9 mouse cellular contexts compared by ENCODE assay signal in genomic region chr13:107888231-107888555, GRCm38 (mm10).
DNase-seq lines count a peak whose midpoint lies in the region; ATAC-seq and TF ChIP-seq lines count a peak whose summit lies in the region.
"Had no signal": no experiment of that assay in that cellular context is flagged by ENCODE, and none has a peak within 500 bp of the region (broad histone marks: within the 10 kb centered on the region; RNA-seq: fewer than 3 reads in every experiment).

No protein-coding gene starts in this region.

- peak overlapping the region; percentile 88 for H3K4me3 ChIP-seq in heart, embryonic 10.5 days
- peak overlapping the region; percentile 75 for H3K4me3 ChIP-seq in heart, postnatal 0 days (ENCODE audit: low read depth, low read length)
- peak overlapping the region; percentile 92 for H3K4me3 ChIP-seq in midbrain, embryonic 11.5 days (ENCODE audit: low read depth, low read length)

- peak overlapping the region; percentile 76 for H3K9ac ChIP-seq in heart, postnatal 0 days (replicated peaks; ENCODE audit: low read depth, low read length)
- peak overlapping the region; percentile 97 for H3K9ac ChIP-seq in midbrain, embryonic 11.5 days (ENCODE audit: low read length)

- intact Hi-C loops in heart, postnatal 14 days (cut with DNase I), result loop anchor here (2.0 to 10.0 kb wide), 4 partner anchors 55 to 773 kb away; no protein-coding TSS in a partner anchor

- DNase-seq in heart, embryonic 10.5 days (ENCODE audit: low spot score), result peak; percentile 66
- DNase-seq in heart, postnatal 14 days, result no peak
- peak; percentile 36 for DNase-seq in NIH3T3 (ENCODE audit: low read depth)
- peak; percentile 35 for DNase-seq in heart, postnatal 0 days (ENCODE audit: low spot score)
- peak; percentile 95 for DNase-seq in midbrain, embryonic 11.5 days (ENCODE audit: low spot score, missing footprints)
- DNase-seq in thymus, adult 18-20 months, result no peak
- DNase-seq in urinary bladder, postnatal 4 days (ENCODE audit: low spot score in 2 of 2), result no peak
- DNase-seq in urinary bladder, adult 2 months (ENCODE audit: low spot score), result no peak

- H3K4me2 ChIP-seq in heart, postnatal 0 days (ENCODE audit: low read depth, low read length), result peak overlapping the region; percentile 85
- H3K4me2 ChIP-seq in midbrain, embryonic 11.5 days, result peak overlapping the region; percentile 68

- WGBS in heart, embryonic 10.5 days, result 0% methylated on average over 9 of the region's 9 CpGs
- under 1% methylated on average over 9 of the region's 9 CpGs for WGBS in heart, postnatal 0 days
- 2% methylated on average over 9 of the region's 9 CpGs for WGBS in midbrain, embryonic 11.5 days

- H3K9me3 ChIP-seq in heart, embryonic 10.5 days, result no peaks in the 10 kb centered on the region
- no peaks in the 10 kb centered on the region for H3K9me3 ChIP-seq in heart, postnatal 0 days (replicated peaks; ENCODE audit: control insufficient read depth, low read length)
- no peaks in the 10 kb centered on the region for H3K9me3 ChIP-seq in midbrain, embryonic 11.5 days (ENCODE audit: control insufficient read depth, low read length)

- H3K4me1 ChIP-seq in heart, embryonic 10.5 days, result peaks cover 25% of the 10 kb centered on the region
- peaks cover 9% of the 10 kb centered on the region; the same call in 1 of the 2 replicates for H3K4me1 ChIP-seq in heart, postnatal 0 days (ENCODE audit: control insufficient read depth, insufficient read depth)
- peaks cover 25% of the 10 kb centered on the region for H3K4me1 ChIP-seq in midbrain, embryonic 11.5 days (ENCODE audit: control insufficient read depth, insufficient read depth, low read length)

- H3K36me3 ChIP-seq in heart, embryonic 10.5 days, result no peaks in the 10 kb centered on the region
- H3K36me3 ChIP-seq in heart, postnatal 0 days (replicated peaks; ENCODE audit: control insufficient read depth, insufficient read depth, low read length), result no peaks in the 10 kb centered on the region
- no peaks in the 10 kb centered on the region for H3K36me3 ChIP-seq in midbrain, embryonic 11.5 days (ENCODE audit: control insufficient read depth, insufficient read depth, low read length)
- H3K36me3 ChIP-seq: G1E had no signal

- TF ChIP-seq CTCF in heart, postnatal 0 days (IDR thresholded peaks at IDR 0.05; ENCODE audit: low read depth), result no peak

- H3K27me3 ChIP-seq in heart, embryonic 10.5 days (ENCODE audit: insufficient read depth, poor library complexity, severe bottlenecking), result peaks cover 10% of the 10 kb centered on the region
- peaks cover 10% of the 10 kb centered on the region for H3K27me3 ChIP-seq in heart, postnatal 0 days (ENCODE audit: control insufficient read depth, insufficient read depth, low read length)
- peaks cover 2% of the 10 kb centered on the region; the same call in 1 of the 2 replicates for H3K27me3 ChIP-seq in midbrain, embryonic 11.5 days (ENCODE audit: control insufficient read depth, insufficient read depth, low read length)

- no peak for TF ChIP-seq EP300 in heart, postnatal 0 days (IDR thresholded peaks at IDR 0.05; ENCODE audit: low read depth)

- no peak for ATAC-seq in heart, postnatal 0 days (ENCODE audit: insufficient read depth, low read depth)
- no peak for ATAC-seq in midbrain, embryonic 11.5 days (ENCODE audit: low FRiP score)

- H3K27ac ChIP-seq in heart, embryonic 10.5 days, result peak overlapping the region; percentile 93
- H3K27ac ChIP-seq in heart, postnatal 0 days (ENCODE audit: low read depth), result peak overlapping the region; percentile 94
- peak overlapping the region; percentile 95 for H3K27ac ChIP-seq in midbrain, embryonic 11.5 days (ENCODE audit: low read depth, low read length)

Comparison
In these comparisons a context has a peak if more than half of its experiments do, and no peak if none do; other contexts are left out.
1. DNase-seq: peak in heart, embryonic 10.5 days (single experiment), NIH3T3 (single experiment), heart, postnatal 0 days (single experiment) and midbrain, embryonic 11.5 days (single experiment); none in heart, postnatal 14 days (0 of 2), thymus, adult 18-20 months (0 of 2), urinary bladder, postnatal 4 days (0 of 2) and urinary bladder, adult 2 months (single experiment).
2. Peak in every context shown above with its lines, with median percentiles within 50 percentile points of each other: H3K27ac ChIP-seq and H3K4me3 ChIP-seq.